Mouse (Mus musculus) bone marrow, adult 2 months (tissue): ENCODE data around the gene Svbp.

Experiments used
- CTCF ChIP-seq: fragments of 200-500 bp; IDR thresholded peaks from 2 replicates; pipeline ENCODE4 v1.5.1; 2011; ENCODE audit warnings: low read length, control low read depth; ENCODE audit not compliant: control insufficient read depth, insufficient read depth
- POLR2A ChIP-seq: fragments of 200-500 bp; IDR thresholded peaks from 2 replicates; pipeline ENCODE4 v1.6.1; 2011; ENCODE audit warnings: low read depth, mild to moderate bottlenecking, control low read depth, low read length, borderline replicate concordance; ENCODE audit not compliant: control insufficient read depth

- TF ChIP-seq CTCF, result no peak
- TF ChIP-seq POLR2A, result no peak
Observed at GRCm38 (mm10) chr4:119248407-119248965, 53.4 kb downstream of the Svbp start.
